Mouse (Mus musculus) heart, postnatal 4 days (tissue): ENCODE results near the gene Polr2b. TPM values are rescaled to one million over a fixed set of nuclear protein-coding genes. Genes with fewer than 3 reads are reported as not detected.

Experiments used
- DNase-seq: peaks from one replicate; pipeline ENCODE4 v3.0.0; 2021
- total RNA-seq, 2 experiments: library from RNA; stranded (reverse); gene quantifications; 2 replicates each; pipeline ENCODE4 v1.2.3; 2021

Polr2b gene
- total RNA-seq, 2 experiments from 2014 or later, result 35.3 to 37.2 TPM

DNA sequence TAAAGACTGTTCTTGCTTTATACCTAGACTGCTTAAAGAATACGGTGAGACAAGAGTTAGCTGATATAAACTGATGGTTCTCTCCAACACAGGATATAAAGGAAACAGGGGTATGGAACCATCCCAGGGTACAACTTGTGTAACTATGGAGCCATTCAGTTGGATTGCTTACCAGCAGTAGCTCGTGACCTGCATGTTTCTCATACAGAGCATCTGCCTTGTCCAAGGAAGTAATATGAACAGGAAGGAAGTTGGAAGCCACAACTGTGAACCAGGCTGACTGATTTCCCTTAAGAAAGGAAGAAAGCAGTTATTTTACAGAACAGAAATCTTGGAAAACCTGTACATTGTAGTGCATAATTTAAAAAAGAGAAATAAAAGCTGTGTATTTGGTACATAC is 10.5 kb upstream of the Polr2b start:
- DNase-seq, result no peak

DNA sequence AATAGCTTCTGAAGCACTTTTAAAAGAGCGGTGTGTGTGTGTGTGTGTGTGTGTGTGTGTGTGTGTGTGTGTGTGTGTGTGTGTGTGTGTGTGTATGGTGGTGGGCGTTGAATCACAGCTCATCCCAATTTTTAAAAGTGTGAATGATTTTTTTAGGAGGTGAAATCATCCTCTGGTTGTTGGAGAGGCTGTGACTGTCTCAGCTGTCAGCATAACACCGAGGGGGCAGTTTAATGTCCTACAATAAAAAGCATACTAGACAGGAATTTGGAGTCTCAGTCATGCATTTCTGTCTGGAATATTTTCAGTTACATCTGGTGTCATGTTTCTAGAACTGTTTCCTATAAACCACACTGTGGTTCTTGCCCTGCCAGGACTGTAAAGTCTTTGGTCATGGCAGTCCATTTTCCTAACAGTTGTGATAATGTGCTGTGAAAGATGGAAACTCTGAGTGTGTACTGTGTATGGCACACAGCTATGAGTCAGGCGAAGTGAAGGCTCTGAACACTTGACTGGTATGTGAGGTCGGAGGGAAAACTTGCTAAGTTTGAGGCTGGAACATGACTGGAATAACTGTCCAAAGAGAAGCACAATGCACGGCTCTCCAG is 8.5 kb upstream of the Polr2b start:
- DNase-seq, result no peak

DNA sequence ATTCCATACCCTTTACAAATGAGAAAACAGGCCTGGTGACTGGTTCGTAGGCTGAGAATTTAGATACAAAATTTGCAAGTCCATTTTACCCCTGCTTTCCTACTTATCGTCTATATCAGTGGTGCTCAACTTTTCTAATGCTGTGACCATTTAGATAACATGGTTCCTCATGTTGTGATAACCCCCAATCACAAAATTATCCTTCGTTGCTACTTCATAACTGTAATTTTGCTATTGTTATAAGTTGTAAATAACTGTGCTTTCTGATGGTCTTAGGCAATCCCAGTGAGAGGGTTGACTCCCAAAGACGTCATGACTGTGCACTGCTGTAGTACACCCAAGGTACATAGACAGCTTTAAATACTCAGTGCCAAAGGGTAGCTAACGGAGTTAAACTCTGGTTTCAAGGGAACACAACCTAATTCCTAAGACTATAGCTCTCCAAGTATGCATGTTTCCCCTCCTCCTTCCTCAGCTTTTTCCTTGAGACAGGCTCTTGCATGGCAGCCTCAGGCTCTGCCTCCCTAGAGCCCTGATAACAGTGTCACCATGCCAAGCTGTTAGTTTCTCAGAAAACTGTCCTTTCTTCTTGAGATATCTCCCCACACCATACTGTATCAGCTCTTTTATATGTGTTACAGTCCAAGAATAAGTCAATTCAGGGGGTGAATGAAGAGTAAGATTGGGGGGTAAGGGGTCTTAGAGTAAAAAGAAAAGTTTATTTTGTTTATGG is 2.0 kb upstream of the Polr2b start:
- no peak for DNase-seq

DNA sequence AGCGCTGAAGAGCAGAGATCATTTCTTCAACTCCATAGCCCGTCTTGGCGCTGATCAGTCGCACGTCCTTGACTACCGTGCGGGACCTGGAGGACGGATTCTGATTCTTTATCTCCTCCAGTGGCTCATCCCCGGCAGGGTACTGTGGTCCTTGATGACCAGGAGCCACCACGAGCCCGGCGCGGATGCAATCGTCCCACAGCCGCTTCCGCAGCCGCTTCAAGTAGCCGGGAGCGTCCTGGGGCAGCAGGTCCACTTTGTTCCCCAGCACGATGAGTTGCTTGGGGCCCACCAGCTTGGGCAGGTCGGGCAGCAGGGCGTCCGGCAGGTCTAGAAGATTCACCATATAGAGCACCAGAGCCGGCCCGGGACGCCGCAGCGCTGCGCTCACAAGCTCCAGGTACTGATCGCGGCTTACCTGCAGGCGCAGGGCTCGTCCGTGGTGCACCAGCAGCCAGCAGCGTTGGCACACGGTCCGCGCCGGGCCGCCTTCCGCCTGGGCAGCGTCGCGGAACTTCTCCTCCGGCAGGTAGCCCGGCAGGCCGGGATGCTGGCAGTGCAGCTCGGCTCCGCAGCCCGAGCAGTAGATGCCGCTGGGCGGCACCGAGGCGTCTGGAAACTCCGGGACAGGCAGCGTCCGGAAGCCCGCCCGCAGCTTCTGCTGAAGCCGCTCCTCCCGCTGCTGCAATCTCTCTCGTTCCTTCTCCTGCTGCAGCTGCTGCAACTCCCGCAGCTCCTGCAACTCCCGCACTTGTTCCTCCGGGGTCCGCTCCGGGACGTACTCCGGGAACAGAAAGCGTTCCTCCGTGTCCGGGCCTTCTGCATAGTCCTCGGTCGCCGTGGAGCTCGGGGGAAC is 668 bp upstream of the Polr2b start:
- peak; percentile 38 for DNase-seq

DNA sequence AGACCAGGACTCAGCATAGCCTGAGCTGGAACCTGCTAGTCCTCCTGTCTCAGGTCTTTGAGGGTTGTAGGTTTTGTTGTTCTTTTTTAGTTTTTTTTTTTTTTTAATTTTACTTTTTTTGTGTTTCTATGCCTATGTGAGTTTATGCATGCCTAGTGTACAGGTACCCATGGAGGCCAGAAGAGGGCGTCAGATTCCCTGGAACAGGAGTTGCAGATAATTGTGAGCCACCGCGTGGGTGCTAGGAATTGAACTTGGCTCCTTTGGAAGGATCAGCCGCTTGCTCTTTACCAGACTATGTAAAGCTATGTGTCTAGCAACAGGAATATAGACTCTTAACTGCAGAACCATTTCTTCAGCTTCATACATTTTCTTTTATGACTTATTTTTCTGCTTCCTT is 4.3 kb downstream of the Polr2b start:
- DNase-seq, result no peak

GRCm38 (mm10) chr5:77314986-77315385 is 5.0 kb downstream of the Polr2b start:
- no peak for DNase-seq

DNA sequence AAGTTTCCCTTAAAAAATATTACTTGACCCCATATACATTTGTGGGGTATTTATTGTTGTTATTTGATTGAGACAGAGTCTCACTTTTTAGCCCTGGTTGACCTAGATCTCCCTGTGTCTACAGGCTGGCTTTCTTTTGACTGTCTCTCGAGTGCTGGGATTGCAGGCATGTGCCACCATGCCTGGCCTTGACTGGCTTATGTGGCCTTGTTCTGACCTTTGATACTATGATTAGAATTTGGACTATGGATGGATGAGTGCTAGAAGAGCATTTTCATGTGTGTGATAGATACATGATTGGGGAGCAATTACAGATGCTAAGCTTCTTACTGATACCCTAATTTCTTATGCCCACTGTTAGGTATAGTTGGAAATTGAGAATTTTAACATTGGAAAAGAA is 15.0 kb downstream of the Polr2b start:
- no peak for DNase-seq

GRCm38 (mm10) chr5:77330154-77330553 is 20.2 kb downstream of the Polr2b start:
- no peak for DNase-seq

- DNase-seq, result no peak
Measured at GRCm38 (mm10) chr5:77340033-77340432, 30.1 kb downstream of the Polr2b start.

DNA sequence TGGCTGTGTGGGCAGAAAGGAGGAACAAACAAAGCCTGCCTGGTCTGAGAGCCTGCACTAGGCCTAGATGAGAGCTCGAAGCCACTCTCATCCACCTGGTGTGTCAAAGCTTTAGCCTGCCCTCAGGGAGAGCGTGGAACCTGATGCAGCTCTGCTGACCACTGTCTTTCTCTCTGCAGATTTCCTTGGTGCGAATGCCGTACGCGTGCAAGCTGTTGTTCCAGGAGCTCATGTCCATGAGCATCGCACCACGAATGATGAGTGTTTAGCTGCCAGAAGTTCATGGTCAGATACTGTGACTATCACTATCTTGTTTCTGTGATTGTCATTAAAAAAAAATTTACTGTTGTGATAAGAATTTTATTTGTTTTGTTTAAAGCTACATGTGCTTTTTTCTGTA is 39.0 kb downstream of the Polr2b start:
- DNase-seq, result no peak

DNA sequence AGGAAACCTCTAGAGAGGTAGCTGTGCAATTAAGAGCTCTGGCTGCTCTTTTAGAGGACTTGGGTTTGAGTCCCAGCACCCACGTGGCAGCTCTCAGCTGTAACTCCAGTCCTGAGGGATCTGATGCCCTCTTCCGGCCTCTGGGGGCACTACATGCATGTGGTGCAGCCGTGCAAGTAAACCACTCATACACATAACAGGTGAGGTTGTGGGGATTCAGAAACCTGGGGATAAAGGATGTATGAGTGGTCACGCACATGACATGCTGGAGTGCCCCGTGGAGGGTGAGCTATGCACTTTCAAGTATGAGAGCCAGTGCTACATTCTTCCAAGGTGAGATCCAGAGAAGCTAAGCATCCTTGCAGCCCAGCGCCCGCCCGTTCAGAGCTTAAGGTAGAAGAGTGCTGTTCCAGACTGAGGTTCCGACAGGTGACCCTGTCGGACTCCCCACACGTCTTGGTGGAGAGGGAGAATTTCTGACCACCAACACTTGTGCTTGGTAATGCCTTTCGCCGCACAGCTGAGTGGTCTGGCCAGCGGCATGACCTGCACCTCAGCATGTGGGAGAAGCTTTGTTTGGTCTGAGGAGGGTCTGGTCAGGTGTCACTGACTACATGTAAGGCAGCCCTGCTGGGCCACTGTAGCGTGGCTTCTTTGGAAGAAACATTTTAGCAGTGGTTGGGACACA is 40.2 kb downstream of the Polr2b start:
- no peak for DNase-seq

GRCm38 (mm10) chr5:77351691-77352090 is 41.7 kb downstream of the Polr2b start:
- DNase-seq, result no peak

GRCm38 (mm10) chr5:77354361-77354787 is 44.4 kb downstream of the Polr2b start:
- peak; percentile 89 for DNase-seq

GRCm38 (mm10) chr5:77355307-77356265 is 45.6 kb downstream of the Polr2b start:
- DNase-seq, result no peak

DNA sequence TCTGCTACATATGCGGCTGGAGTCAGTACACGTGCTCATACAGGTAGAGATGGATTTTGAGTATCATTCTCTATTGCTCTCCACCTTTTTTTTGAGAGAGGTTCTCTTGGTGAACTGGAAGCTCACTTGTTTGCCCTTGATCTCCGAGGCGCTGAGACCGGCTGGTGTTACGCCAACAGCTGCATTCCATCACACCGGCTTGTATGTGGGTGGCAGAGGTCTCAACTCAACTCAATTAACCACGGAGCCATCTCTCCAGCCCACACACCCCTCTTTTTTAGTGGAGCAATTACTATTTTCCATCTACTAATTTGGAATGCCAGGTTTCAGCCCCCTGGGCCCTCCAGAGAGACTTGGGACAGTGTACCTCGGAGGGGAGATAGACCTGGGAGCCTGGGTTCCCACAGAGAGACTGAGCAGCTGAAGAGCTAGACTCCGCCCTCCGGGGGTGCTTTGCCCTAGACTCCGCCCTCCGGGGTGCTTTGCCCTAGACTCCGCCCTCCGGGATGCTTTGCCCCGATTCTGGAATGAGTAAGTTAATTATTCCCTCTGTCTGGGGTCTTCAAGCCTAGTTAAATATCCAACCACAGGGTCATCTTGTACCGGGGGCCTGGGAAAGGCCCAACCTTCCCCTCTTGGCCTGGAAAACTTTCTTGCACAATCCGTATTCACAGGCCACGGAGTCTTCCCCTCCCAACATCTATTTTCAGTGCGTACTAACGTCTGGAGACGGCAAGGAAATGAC is 47.6 kb downstream of the Polr2b start:
- DNase-seq, result peak; percentile 71

DNA sequence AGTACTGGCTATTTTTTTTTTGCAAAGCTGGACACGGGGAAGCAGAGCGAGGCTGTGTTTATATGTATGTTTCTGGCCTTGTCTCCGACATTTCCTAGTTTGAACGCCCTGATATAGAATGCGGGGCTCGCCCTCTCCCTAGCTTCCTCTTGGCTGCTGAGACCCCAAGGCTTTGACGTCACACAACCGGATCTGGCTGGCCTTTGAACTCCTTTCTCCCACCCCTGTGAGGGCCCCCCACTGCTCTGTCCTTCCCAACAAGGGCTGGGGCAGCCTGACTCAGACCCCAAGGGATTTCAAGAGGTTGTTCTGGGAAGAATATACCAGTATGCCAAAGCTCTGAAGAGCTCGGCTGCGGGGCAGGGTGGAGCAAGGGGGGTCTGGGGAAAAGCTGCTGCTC is 48.4 kb downstream of the Polr2b start:
- peak; percentile 72 for DNase-seq

- DNase-seq, result no peak
Measured at GRCm38 (mm10) chr5:77359971-77360370, 50.0 kb downstream of the Polr2b start.

DNA sequence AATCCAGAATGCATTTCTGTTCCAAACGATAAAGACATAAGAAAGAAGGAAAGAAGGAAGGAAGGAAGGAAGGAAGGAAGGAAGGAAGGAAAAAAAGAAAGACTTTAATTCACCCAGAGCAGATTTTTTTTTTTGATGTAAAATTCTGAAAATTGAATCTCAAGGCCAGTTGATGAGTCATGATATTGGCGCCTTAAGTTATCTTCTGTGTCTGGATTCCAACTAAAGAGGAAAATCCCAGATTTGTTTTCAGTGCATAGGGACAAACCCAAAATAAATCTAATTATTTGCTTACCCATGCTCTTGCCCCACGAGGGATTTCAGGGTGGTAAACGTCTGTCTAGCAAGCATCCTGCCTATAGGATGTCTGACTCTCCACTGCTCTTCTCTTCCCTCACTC is 51.1 kb downstream of the Polr2b start:
- no peak for DNase-seq

GRCm38 (mm10) chr5:77362120-77362519 is 52.2 kb downstream of the Polr2b start:
- DNase-seq, result no peak

DNA sequence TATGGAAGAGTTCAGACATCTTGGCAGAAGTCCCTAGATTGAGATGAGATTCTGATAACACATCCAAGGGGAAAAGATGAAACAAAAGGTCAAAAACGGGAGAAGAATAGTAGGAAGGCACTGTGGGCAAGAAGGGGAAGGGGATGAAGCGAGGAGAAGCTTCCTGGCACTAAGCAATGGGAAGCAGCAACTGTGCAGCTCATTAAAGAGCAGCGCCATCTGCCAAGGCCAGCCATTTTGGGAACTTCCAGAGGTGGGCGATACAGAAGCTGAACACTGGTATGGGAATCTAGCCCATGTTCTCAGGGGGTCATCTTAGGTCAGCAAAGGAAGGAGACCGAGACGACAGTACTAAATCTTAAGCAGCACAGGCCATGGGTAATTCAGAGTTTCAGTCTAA is 53.7 kb downstream of the Polr2b start:
- DNase-seq, result no peak
